Mouse (Mus musculus) heart, embryonic 14.5 days (tissue): ENCODE data around the gene Btbd35f2. TPM values are rescaled to one million over a fixed set of nuclear protein-coding genes. Genes with fewer than 3 reads are reported as not detected.
"Not testable (repeated sequence)": the region's sequence is repeated elsewhere in the genome, so short reads cannot be mapped to it uniquely, and the experiment has no call there.

Experiments used
- ATAC-seq: fragments of 200-750 bp; cut with Nextera tagmentation; 2 replicates; pipeline ENCODE4 v1.8.0; 2017; ENCODE audit warnings: low read depth, moderate TSS enrichment; ENCODE audit not compliant: insufficient number of reproducible peaks, insufficient read depth, low FRiP score
- H3K27ac ChIP-seq, 2 experiments: fragments of 200-500 bp in 1 of 2; fragments of 300-500 bp in 1 of 2; sonication (generic) in 1 of 2; replicated peaks in 1 of 2; 2 replicates each; pipeline ENCODE4 v1.5.1; 2012 to 2014; ENCODE audit warnings: low read depth in 2 of 2, low read length in 2 of 2, control low read depth in 1 of 2, mild to moderate bottlenecking in 1 of 2, mixed read lengths in 1 of 2; ENCODE audit not compliant: control insufficient read depth in 1 of 2, insufficient read depth in 1 of 2
- H3K27me3 ChIP-seq: fragments of 300-500 bp; sonication (generic); 2 replicates; pipeline ENCODE4 v1.6.1; 2014; ENCODE audit warnings: mild to moderate bottlenecking, low read length, control low read depth; ENCODE audit not compliant: control insufficient read depth, insufficient read depth
- H3K36me3 ChIP-seq: fragments of 300-500 bp; sonication (generic); 2 replicates; pipeline ENCODE4 v1.6.1; 2014; ENCODE audit warnings: mild to moderate bottlenecking, control low read depth, low read length, mixed read lengths; ENCODE audit not compliant: control insufficient read depth, insufficient read depth
- H3K4me1 ChIP-seq, 2 experiments: fragments of 200-500 bp in 1 of 2; fragments of 300-500 bp in 1 of 2; sonication (generic) in 1 of 2; 2 replicates each; pipeline ENCODE4 v1.6.1; 2012 to 2014; ENCODE audit warnings: low read length in 2 of 2, control low read depth in 1 of 2, mixed read lengths in 1 of 2; ENCODE audit not compliant: control insufficient read depth in 2 of 2, insufficient read depth in 2 of 2
- H3K4me2 ChIP-seq: fragments of 300-500 bp; sonication (generic); 2 replicates; pipeline ENCODE4 v1.6.1; 2014; ENCODE audit warnings: mild to moderate bottlenecking, low read length
- H3K4me3 ChIP-seq, 2 experiments: fragments of 200-500 bp in 1 of 2; fragments of 300-500 bp in 1 of 2; sonication (generic) in 1 of 2; 2 replicates each; pipeline ENCODE4 v1.5.1; 2012 to 2014; ENCODE audit warnings: low read length in 2 of 2, mild to moderate bottlenecking in 2 of 2, control low read depth in 1 of 2, low read depth in 1 of 2, moderate library complexity in 1 of 2; ENCODE audit not compliant: control insufficient read depth in 1 of 2, insufficient read depth in 1 of 2
- H3K9ac ChIP-seq: fragments of 300-500 bp; sonication (generic); 2 replicates; pipeline ENCODE4 v1.6.1; 2014; ENCODE audit warnings: mild to moderate bottlenecking, low read length
- H3K9me3 ChIP-seq: fragments of 300-500 bp; sonication (generic); 2 replicates; pipeline ENCODE4 v1.6.1; 2016; ENCODE audit warnings: low read length, control low read depth; ENCODE audit not compliant: control insufficient read depth
- WGBS: fragments of 180-500 bp; shearing (Covaris S2); extraction: QIAGEN DNeasy Blood & Tissue Kit; methylation state at CpG from one replicate; pipeline ENCODE4 v1.1.7; 2014; 5-methylcytosine and 5-hydroxymethylcytosine counted together
- polyA plus RNA-seq: library from polyadenylated mRNA; unstranded; fragments of >200 nt; fragmentation: Nextera tagmentation; extraction: Ambion mirVana; gene quantifications from 2 replicates; pipeline ENCODE4 v1.2.1, GENCODE M21; 2014

The Btbd35f2 gene
- not detected in 2 replicates for polyA plus RNA-seq

- ATAC-seq, H3K9me3 ChIP-seq, H3K4me3 ChIP-seq, H3K27ac ChIP-seq, H3K27me3 ChIP-seq, H3K4me1 ChIP-seq, H3K9ac ChIP-seq, H3K36me3 ChIP-seq, H3K4me2 ChIP-seq: not testable (repeated sequence)
- WGBS: no CpG with 5 or more reads among the region's 3 CpGs
Observed at GRCm38 (mm10) chrX:32278094-32278493, at the start of gene Btbd35f2. Gene Btbd35f2, plus strand, starts transcription at chrX:32278394.

Other genes with a start within 250 kb of the Btbd35f2 start
- gene Btbd35f22, start 230.6 kb upstream of the Btbd35f2 start, polyA plus RNA-seq: not detected in 2 replicates